Mouse (Mus musculus) hindbrain, embryonic 14.5 days (tissue): ENCODE data around the gene Tomm70a. TPM values are rescaled to one million over a fixed set of nuclear protein-coding genes. Genes with fewer than 3 reads are reported as not detected.

Experiments used
- ATAC-seq: fragments of 200-750 bp; cut with Nextera tagmentation; 2 replicates; pipeline ENCODE4 v1.8.0; 2017; ENCODE audit warnings: moderate number of reproducible peaks, mild to moderate bottlenecking, moderate TSS enrichment, moderate library complexity; ENCODE audit not compliant: low FRiP score
- DNase-seq: peaks from one replicate; pipeline ENCODE4 v3.0.0-alpha.2; 2015; ENCODE audit warnings: low spot score
- H3K27ac ChIP-seq: fragments of 300-500 bp; sonication (generic); 2 replicates; pipeline ENCODE4 v1.5.1; 2014; ENCODE audit warnings: mild to moderate bottlenecking, moderate library complexity
- H3K27me3 ChIP-seq: fragments of 300-500 bp; sonication (generic); 2 replicates; pipeline ENCODE4 v1.6.1; 2014; ENCODE audit warnings: mild to moderate bottlenecking, low read length, mixed read lengths; ENCODE audit not compliant: control insufficient read depth, insufficient read depth
- H3K36me3 ChIP-seq: fragments of 300-500 bp; sonication (generic); replicated peaks from 2 replicates; pipeline ENCODE4 v1.6.1; 2014; ENCODE audit not compliant: control insufficient read depth, insufficient read depth
- H3K4me1 ChIP-seq: fragments of 300-500 bp; sonication (generic); replicated peaks from 2 replicates; pipeline ENCODE4 v1.6.1; 2014; ENCODE audit warnings: antibody characterized with exemption, low read length, mixed read lengths; ENCODE audit not compliant: control insufficient read depth, insufficient read depth
- H3K4me2 ChIP-seq: fragments of 300-500 bp; sonication (generic); replicated peaks from 2 replicates; pipeline ENCODE4 v1.6.1; 2014; ENCODE audit warnings: mild to moderate bottlenecking, moderate library complexity
- H3K4me3 ChIP-seq: fragments of 300-500 bp; sonication (generic); replicated peaks from 2 replicates; pipeline ENCODE4 v1.5.1; 2014; ENCODE audit warnings: mild to moderate bottlenecking, low read length
- H3K9ac ChIP-seq: fragments of 300-500 bp; sonication (generic); 2 replicates; pipeline ENCODE4 v1.6.1; 2014
- H3K9me3 ChIP-seq: fragments of 300-500 bp; sonication (generic); 2 replicates; pipeline ENCODE4 v1.6.1; 2016; ENCODE audit warnings: low read length; ENCODE audit not compliant: control insufficient read depth
- WGBS: fragments of 180-500 bp; shearing (Covaris S2); extraction: QIAGEN DNeasy Blood & Tissue Kit; methylation state at CpG from one replicate; pipeline ENCODE4 v1.1.7; 2014; 5-methylcytosine and 5-hydroxymethylcytosine counted together
- polyA plus RNA-seq: library from polyadenylated mRNA; unstranded; fragments of >200 nt; fragmentation: Nextera tagmentation; extraction: Ambion mirVana; gene quantifications from 2 replicates; pipeline ENCODE4 v1.2.1, GENCODE M21; 2014

Tomm70a gene
- polyA plus RNA-seq, 1 experiment from 2014 or later: 87.9 TPM

GRCm38 (mm10) chr16:57176276-57176675, 54.8 kb downstream of the Tomm70a start:
- DNase-seq (no peak), ATAC-seq (no peak)
- no peak overlapping the region for H3K4me2 ChIP-seq
- no peak overlapping the region for H3K4me3 ChIP-seq
- H3K9ac ChIP-seq: no peak overlapping the region
- H3K9me3 ChIP-seq: no peaks in the 10 kb centered on the region
- H3K27me3 ChIP-seq: no peaks in the 10 kb centered on the region
- H3K36me3 ChIP-seq: peaks cover 42% of the 10 kb centered on the region
- H3K4me1 ChIP-seq: no peaks in the 10 kb centered on the region
- WGBS: 95% methylated on average over 7 of the region's 7 CpGs
- no peak overlapping the region for H3K27ac ChIP-seq

- H3K36me3 ChIP-seq: peaks cover 44% of the 10 kb centered on the region
- whole genome bisulfite sequencing: 68% methylated on average over 2 of the region's 2 CpGs
- DNase-seq: peak; percentile 76
- no peak overlapping the region for H3K4me3 ChIP-seq
- no peaks in the 10 kb centered on the region for H3K9me3 ChIP-seq
- H3K27me3 ChIP-seq: no peaks in the 10 kb centered on the region
- H3K4me2 ChIP-seq: no peak overlapping the region
- ATAC-seq: no peak
- H3K27ac ChIP-seq: no peak overlapping the region
- H3K9ac ChIP-seq: no peak overlapping the region
- H3K4me1 ChIP-seq: no peaks in the 10 kb centered on the region
These were observed 55.8 kb downstream of the Tomm70a start for GRCm38 (mm10) chr16:57177254-57177653.

GRCm38 (mm10) chr16:57177664-57178063, 56.2 kb downstream of the Tomm70a start:
- Histone ChIP-seq H3K4me2 (no peak overlapping the region), H3K9ac (no peak overlapping the region), H3K27ac (no peak overlapping the region), H3K27me3 (no peaks in the 10 kb centered on the region), H3K4me1 (no peaks in the 10 kb centered on the region), H3K9me3 (no peaks in the 10 kb centered on the region), H3K36me3 (peaks cover 44% of the 10 kb centered on the region), H3K4me3 (no peak overlapping the region)
- WGBS: 91% methylated on average over 10 of the region's 10 CpGs
- ATAC-seq (no peak), DNase-seq (no peak)

- Histone ChIP-seq H3K9me3 (no peaks in the 10 kb centered on the region), H3K4me2 (no peak overlapping the region), H3K4me3 (no peak overlapping the region), H3K9ac (no peak overlapping the region), H3K27ac (no peak overlapping the region), H3K4me1 (no peaks in the 10 kb centered on the region), H3K36me3 (peaks cover 68% of the 10 kb centered on the region), H3K27me3 (no peaks in the 10 kb centered on the region)
- DNase-seq: no peak
- WGBS: 85% methylated on average over 11 of the region's 11 CpGs
- ATAC-seq: no peak
These were observed 59.7 kb downstream of the Tomm70a start for GRCm38 (mm10) chr16:57181180-57181579.

GRCm38 (mm10) chr16:57182037-57182436, 60.5 kb downstream of the Tomm70a start:
- H3K27ac ChIP-seq: no peak overlapping the region
- H3K4me2 ChIP-seq: no peak overlapping the region
- WGBS: 95% methylated on average over 5 of the region's 5 CpGs
- no peaks in the 10 kb centered on the region for H3K4me1 ChIP-seq
- H3K9me3 ChIP-seq: no peaks in the 10 kb centered on the region
- no peak overlapping the region for H3K4me3 ChIP-seq
- no peak for DNase-seq
- peaks cover 72% of the 10 kb centered on the region for H3K36me3 ChIP-seq
- H3K9ac ChIP-seq: no peak overlapping the region
- no peak for ATAC-seq
- no peaks in the 10 kb centered on the region for H3K27me3 ChIP-seq

GRCm38 (mm10) chr16:57186618-57187017, 65.1 kb downstream of the Tomm70a start:
- Histone ChIP-seq H3K27me3 (no peaks in the 10 kb centered on the region), H3K36me3 (peaks cover 84% of the 10 kb centered on the region), H3K4me3 (no peak overlapping the region), H3K9me3 (no peaks in the 10 kb centered on the region), H3K4me2 (no peak overlapping the region), H3K27ac (no peak overlapping the region), H3K4me1 (no peaks in the 10 kb centered on the region), H3K9ac (no peak overlapping the region)
- DNase-seq (no peak), ATAC-seq (no peak)
- WGBS: 98% methylated on average over 4 of the region's 4 CpGs

GRCm38 (mm10) chr16:57189493-57189892, 68.0 kb downstream of the Tomm70a start:
- H3K4me1 ChIP-seq: no peaks in the 10 kb centered on the region
- no peak overlapping the region for H3K4me3 ChIP-seq
- H3K36me3 ChIP-seq: peaks cover 65% of the 10 kb centered on the region
- no peak for DNase-seq
- no peak overlapping the region for H3K9ac ChIP-seq
- H3K27me3 ChIP-seq: no peaks in the 10 kb centered on the region
- no peak overlapping the region for H3K27ac ChIP-seq
- 93% methylated on average over 2 of the region's 2 CpGs for WGBS
- H3K4me2 ChIP-seq: no peak overlapping the region
- no peak for ATAC-seq
- no peaks in the 10 kb centered on the region for H3K9me3 ChIP-seq

- ATAC-seq (no peak), DNase-seq (no peak)
- Histone ChIP-seq H3K36me3 (peaks cover 58% of the 10 kb centered on the region), H3K27ac (no peak overlapping the region), H3K4me1 (no peaks in the 10 kb centered on the region), H3K9me3 (no peaks in the 10 kb centered on the region), H3K9ac (no peak overlapping the region), H3K4me2 (no peak overlapping the region), H3K4me3 (no peak overlapping the region), H3K27me3 (no peaks in the 10 kb centered on the region)
- 93% methylated on average over 8 of the region's 8 CpGs for WGBS
These were observed 68.9 kb downstream of the Tomm70a start for GRCm38 (mm10) chr16:57190390-57190789.

- Histone ChIP-seq H3K27me3 (no peaks in the 10 kb centered on the region), H3K4me1 (no peaks in the 10 kb centered on the region), H3K36me3 (peaks cover 51% of the 10 kb centered on the region), H3K4me3 (no peak overlapping the region), H3K27ac (no peak overlapping the region), H3K4me2 (no peak overlapping the region), H3K9ac (no peak overlapping the region), H3K9me3 (no peaks in the 10 kb centered on the region)
- ATAC-seq: no peak
- no peak for DNase-seq
- 86% methylated on average over 14 of the region's 14 CpGs for WGBS
These were observed 69.7 kb downstream of the Tomm70a start for GRCm38 (mm10) chr16:57191214-57191613.

- ATAC-seq (no peak), DNase-seq (no peak)
- no peak overlapping the region for H3K4me3 ChIP-seq
- H3K27ac ChIP-seq: no peak overlapping the region
- H3K9ac ChIP-seq: no peak overlapping the region
- no peak overlapping the region for H3K4me2 ChIP-seq
- H3K36me3 ChIP-seq: peaks cover 29% of the 10 kb centered on the region
- no peaks in the 10 kb centered on the region for H3K27me3 ChIP-seq
- no peaks in the 10 kb centered on the region for H3K9me3 ChIP-seq
- no peaks in the 10 kb centered on the region for H3K4me1 ChIP-seq
- WGBS: 89% methylated on average over 5 of the region's 5 CpGs
These were observed 75.1 kb downstream of the Tomm70a start for GRCm38 (mm10) chr16:57196590-57196989.
